Mouse (Mus musculus) erythroblast, embryonic 14.5 days (primary cell): ENCODE measurements around the gene Fut7. TPM values are rescaled to one million over a fixed set of nuclear protein-coding genes. Genes with fewer than 3 reads are reported as not detected.
A peak's percentile ranks its signal among the peaks of the same experiment; 100 is the strongest.

Source experiments
- H3K27me3 ChIP-seq: 2 replicates; pipeline ENCODE4 v1.6.1; 2012; ENCODE audit warnings: inconsistent platforms; ENCODE audit not compliant: control insufficient read depth
- H3K36me3 ChIP-seq: 2 replicates; pipeline ENCODE4 v1.6.1; 2012; ENCODE audit warnings: mild to moderate bottlenecking, inconsistent platforms; ENCODE audit not compliant: control insufficient read depth
- H3K4me1 ChIP-seq: 2 replicates; pipeline ENCODE4 v1.6.1; 2012; ENCODE audit warnings: inconsistent platforms; ENCODE audit not compliant: control insufficient read depth
- H3K4me3 ChIP-seq: replicated peaks from 2 replicates; pipeline ENCODE3; 2012; ENCODE audit warnings: moderate library complexity, mild to moderate bottlenecking, inconsistent platforms
- H3K9me3 ChIP-seq: 2 replicates; pipeline ENCODE4 v1.6.1; 2012; ENCODE audit warnings: low read length, inconsistent platforms, mixed read lengths; ENCODE audit not compliant: control insufficient read depth
- GATA1 ChIP-seq: IDR thresholded peaks from 2 replicates; pipeline ENCODE4 v1.6.1; 2012; ENCODE audit warnings: low read length, inconsistent platforms, mixed read lengths
- TAL1 ChIP-seq: IDR thresholded peaks from 3 replicates; pipeline ENCODE4 v1.6.1; 2012; ENCODE audit warnings: low read length, inconsistent platforms, mixed read lengths
- polyA plus RNA-seq: library from polyadenylated mRNA; stranded (reverse); fragments of >175 nt; gene quantifications from 2 replicates; pipeline ENCODE4 v1.2.3, GENCODE M21; 2012

Gene Fut7
- polyA plus RNA-seq, 1 experiment = 0.06 TPM

DNA sequence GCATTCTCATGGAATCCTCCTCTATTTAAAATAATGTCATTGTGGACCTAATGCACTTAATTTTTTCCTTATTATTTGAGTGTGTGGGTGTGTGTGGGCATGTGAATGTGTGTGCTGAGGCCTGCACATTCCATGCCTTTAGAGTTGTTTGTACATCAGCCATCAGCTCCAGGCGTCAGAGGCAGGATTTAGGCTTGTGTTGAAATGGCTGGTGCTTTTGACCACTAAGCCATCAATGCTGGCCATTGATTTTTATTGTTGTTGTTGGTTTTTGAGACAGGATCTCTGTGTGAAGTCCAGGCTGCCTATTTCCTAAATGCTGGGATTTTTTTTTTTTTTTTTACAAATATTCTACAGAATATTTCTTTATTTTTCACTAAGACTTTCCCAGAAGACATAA lies 29.9 kb downstream of the Fut7 start:
- Histone ChIP-seq H3K4me1 (peaks cover 13% of the 10 kb centered on the region), H3K36me3 (peaks cover 4% of the 10 kb centered on the region), H3K27me3 (no peaks in the 10 kb centered on the region), H3K4me3 (no peak overlapping the region), H3K9me3 (no peaks in the 10 kb centered on the region)
- TF ChIP-seq TAL1 (no peak), GATA1 (no peak)

DNA sequence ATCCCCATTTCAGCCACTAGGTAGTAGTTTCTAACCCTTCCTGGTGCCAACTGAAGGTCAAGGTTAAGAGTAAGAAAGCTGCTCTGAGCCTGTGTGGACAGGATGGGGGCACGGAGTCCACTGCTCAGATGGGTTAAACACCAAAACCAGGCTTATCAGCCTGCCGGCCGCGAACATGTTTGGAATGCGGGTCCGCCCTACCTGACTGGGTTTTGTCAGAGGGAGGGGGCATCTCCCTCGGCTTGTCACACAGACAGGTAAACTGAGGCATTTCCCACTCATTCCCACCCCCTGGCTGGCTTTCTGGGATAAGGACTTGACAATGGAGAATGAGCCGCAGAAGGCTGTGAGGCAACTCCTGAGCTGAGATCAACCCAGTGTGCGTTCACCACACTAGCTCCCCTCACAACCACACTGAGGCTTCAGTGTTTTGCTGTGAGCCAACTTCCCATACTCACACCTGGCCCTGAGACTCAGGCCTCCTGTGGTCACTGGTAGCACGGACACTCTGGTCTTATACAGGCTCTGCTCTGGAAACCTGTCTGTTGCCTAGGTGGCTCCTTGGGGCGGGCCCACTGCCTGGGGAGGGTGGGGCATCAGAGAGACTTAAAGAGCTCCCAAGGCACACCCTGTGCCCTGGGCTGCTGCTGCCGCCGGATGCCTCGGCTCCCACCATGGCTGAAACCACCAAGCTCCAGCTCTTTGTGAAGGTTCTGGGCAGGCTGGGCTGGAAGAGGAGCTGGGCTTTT lies 33.3 kb downstream of the Fut7 start, which contains the start of gene Clic3:
Gene Clic3 (plus strand): TSS at position 634 of the 749 bp plus-strand sequence.
- Histone ChIP-seq H3K36me3 (peaks cover 18% of the 10 kb centered on the region), H3K27me3 (no peaks in the 10 kb centered on the region), H3K9me3 (no peaks in the 10 kb centered on the region), H3K4me3 (no peak within 1 kb of the TSS), H3K4me1 (peaks cover 44% of the 10 kb centered on the region)
- TF ChIP-seq GATA1 = no peak
- TF ChIP-seq TAL1 = no peak

- Histone ChIP-seq H3K36me3 (peaks cover 18% of the 10 kb centered on the region), H3K4me3 (no peak overlapping the region), H3K27me3 (no peaks in the 10 kb centered on the region), H3K4me1 (peaks cover 46% of the 10 kb centered on the region), H3K9me3 (no peaks in the 10 kb centered on the region)
- TF ChIP-seq GATA1 (no peak), TAL1 (no peak)
Observed at GRCm38 (mm10) chr2:25457022-25457896, 34.2 kb downstream of the Fut7 start.

GRCm38 (mm10) chr2:25458911-25459310 lies 35.8 kb downstream of the Fut7 start:
- Histone ChIP-seq H3K4me1 (peaks cover 46% of the 10 kb centered on the region), H3K9me3 (no peaks in the 10 kb centered on the region), H3K36me3 (peaks cover 18% of the 10 kb centered on the region), H3K4me3 (no peak overlapping the region), H3K27me3 (no peaks in the 10 kb centered on the region)
- TF ChIP-seq GATA1 = no peak
- no peak for TF ChIP-seq TAL1

DNA sequence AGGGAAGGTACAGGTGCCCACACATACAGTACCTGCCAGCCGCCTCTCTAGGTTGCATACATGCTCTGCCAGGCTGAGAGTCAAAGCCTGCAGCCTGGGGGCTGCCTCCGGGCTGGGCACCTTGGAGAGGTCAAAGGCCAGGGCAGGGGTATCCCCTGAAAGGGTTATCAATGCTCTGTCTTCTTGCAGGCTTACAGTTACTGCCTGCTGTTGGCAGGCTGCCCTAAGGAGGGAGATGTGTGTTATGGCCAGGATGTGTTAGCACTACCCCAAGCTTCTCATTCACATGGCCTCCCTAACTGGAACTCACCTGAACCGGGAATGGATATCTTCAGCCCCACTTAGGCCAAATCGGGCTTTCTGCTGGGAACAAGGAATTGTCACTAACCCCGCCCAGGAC lies 37.1 kb downstream of the Fut7 start:
- Histone ChIP-seq H3K9me3 (no peaks in the 10 kb centered on the region), H3K36me3 (peaks cover 18% of the 10 kb centered on the region), H3K27me3 (no peaks in the 10 kb centered on the region), H3K4me1 (peaks cover 46% of the 10 kb centered on the region), H3K4me3 (peak overlapping the region; percentile 72)
- TF ChIP-seq GATA1 (no peak), TAL1 (no peak)

GRCm38 (mm10) chr2:25460551-25461309 lies 37.7 kb downstream of the Fut7 start, which contains the start of gene Paxx:
Paxx (minus strand) TSS chr2:25461094.
- peaks cover 49% of the 10 kb centered on the region for H3K4me1 ChIP-seq
- no peaks in the 10 kb centered on the region for H3K27me3 ChIP-seq
- no peaks in the 10 kb centered on the region for H3K9me3 ChIP-seq
- peak within 1 kb of the TSS; percentile 72 for H3K4me3 ChIP-seq
- H3K36me3 ChIP-seq = peaks cover 18% of the 10 kb centered on the region
- TF ChIP-seq GATA1 (no peak), TAL1 (no peak)

- no peaks in the 10 kb centered on the region for H3K27me3 ChIP-seq
- TF ChIP-seq TAL1 (no peak), GATA1 (no peak)
- H3K9me3 ChIP-seq = no peaks in the 10 kb centered on the region
- peaks cover 46% of the 10 kb centered on the region for H3K4me1 ChIP-seq
- peaks cover 18% of the 10 kb centered on the region for H3K36me3 ChIP-seq
- H3K4me3 ChIP-seq = peak overlapping the region; percentile 72
Observed at GRCm38 (mm10) chr2:25461407-25461806, 38.3 kb downstream of the Fut7 start.

DNA sequence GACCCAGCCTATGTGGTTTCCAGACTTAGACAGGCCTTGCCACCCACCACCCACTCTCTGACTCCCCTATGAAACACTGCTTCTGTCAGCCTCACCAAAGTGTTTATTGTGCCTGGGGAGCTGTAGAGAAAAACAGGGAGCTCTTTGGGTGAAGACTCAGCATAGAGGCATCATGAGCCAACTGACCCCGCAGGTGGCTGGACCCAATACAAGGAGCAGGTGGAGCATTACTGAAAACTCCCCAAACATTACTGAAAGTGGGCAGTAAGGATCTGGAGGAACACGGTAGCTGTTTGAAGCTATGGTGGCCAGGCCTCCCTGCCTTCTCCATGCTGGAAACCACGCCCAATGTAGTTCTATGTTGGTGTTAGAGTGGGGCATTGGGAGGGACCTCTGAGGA lies 40.6 kb downstream of the Fut7 start:
- Histone ChIP-seq H3K4me1 (peaks cover 33% of the 10 kb centered on the region), H3K36me3 (peaks cover 6% of the 10 kb centered on the region), H3K4me3 (no peak overlapping the region), H3K9me3 (no peaks in the 10 kb centered on the region), H3K27me3 (no peaks in the 10 kb centered on the region)
- TF ChIP-seq GATA1 = no peak
- no peak for TF ChIP-seq TAL1

DNA sequence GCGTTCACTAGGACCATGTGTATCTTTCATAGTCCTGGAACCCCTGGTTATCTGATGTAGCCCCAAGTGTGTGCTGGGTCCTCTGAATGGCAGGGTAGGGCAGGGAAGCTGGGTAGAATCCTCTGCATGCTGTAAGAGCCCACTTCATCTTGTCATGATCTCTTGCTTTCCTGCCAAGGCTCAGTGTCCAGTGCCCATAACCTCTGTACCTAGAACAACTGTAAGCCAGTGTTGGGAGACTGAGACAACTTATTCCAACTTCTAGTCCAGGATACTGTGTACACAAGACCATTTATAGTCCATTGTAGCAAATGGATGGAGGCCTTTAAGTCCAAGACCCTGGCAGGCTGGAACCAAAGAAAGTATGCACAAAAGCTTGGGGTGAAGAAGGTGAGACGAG lies 42.2 kb downstream of the Fut7 start:
- H3K4me1 ChIP-seq = peaks cover 16% of the 10 kb centered on the region
- H3K9me3 ChIP-seq = no peaks in the 10 kb centered on the region
- H3K27me3 ChIP-seq = no peaks in the 10 kb centered on the region
- TF ChIP-seq GATA1 (no peak), TAL1 (no peak)
- no peak overlapping the region for H3K4me3 ChIP-seq
- H3K36me3 ChIP-seq = no peaks in the 10 kb centered on the region
